Mouse (Mus musculus) neutrophil, adult 83 days (primary cell): ENCODE results near the gene Capn6. TPM values are rescaled to one million over a fixed set of nuclear protein-coding genes. Genes with fewer than 3 reads are reported as not detected.

ENCODE experiments used
- total RNA-seq, 2 experiments: library from RNA; stranded (reverse); gene quantifications; one replicate each; pipeline ENCODE4 v1.2.4; 2023

Gene Capn6
- not detected for total RNA-seq

GRCm38 (mm10) chrX:143827212-143827611 is at the start of gene Capn6:
Gene Capn6 (minus strand): TSS chrX:143827414.

Other genes with a start within 250 kb of the Capn6 start
- gene Dcx, start 105.9 kb upstream of the Capn6 start, total RNA-seq = not detected